Mouse (Mus musculus) lung, postnatal 25 days (tissue): Measurements from ENCODE around the gene Smyd3.
"Not testable (repeated sequence)": the region's sequence is repeated elsewhere in the genome, so short reads cannot be mapped to it uniquely, and the experiment has no call there.

ENCODE experiments used
- DNase-seq: peaks from one replicate; pipeline ENCODE4 v3.0.0; 2022; ENCODE audit warnings: low spot score

The Smyd3 gene

DNA sequence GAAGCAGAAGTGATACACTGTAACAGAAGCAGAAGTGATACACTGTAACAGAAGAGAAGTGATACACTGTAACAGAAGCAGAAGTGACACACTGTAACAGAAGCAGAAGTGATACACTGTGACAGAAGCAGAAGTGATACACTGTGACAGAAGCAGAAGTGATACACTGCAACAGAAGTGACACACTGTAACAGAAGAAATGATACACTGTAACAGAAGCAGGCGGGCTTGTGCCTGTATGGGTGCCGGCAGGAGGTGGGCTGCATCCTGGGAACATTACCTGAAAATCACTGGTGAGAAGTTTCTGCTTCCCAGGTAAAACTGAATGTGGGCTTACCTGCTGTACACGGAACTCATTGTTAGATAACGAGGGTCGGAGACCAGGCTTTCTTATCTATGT is 353.6 kb downstream of the Smyd3 start:
- not testable (repeated sequence) for DNase-seq

GRCm38 (mm10) chr1:179162752-179163151 is 355.1 kb downstream of the Smyd3 start:
- DNase-seq, result not testable (repeated sequence)

- DNase-seq, result no peak
These were observed 355.9 kb downstream of the Smyd3 start for GRCm38 (mm10) chr1:179161947-179162346.

GRCm38 (mm10) chr1:179160697-179161096 is 357.1 kb downstream of the Smyd3 start:
- DNase-seq, result no peak

DNA sequence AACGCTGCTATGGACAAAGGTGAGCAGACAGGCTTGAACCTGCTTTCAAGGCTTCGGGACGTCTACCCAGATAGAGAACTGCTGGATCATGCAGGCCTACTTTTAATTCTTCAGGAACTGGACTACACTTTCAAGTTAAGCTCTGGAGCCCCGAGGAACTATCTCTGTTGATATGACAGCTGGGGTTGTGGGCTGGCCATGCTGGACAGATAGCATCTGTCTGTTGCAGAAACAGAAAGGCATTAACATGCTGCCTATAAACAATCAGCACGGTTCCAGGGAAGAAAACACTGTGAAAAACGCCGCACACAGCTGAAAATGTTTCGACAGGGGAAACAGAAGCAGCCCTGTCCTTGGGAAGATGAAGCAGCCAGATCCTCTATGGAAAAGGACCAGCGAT is 365.5 kb downstream of the Smyd3 start:
- DNase-seq, result no peak

GRCm38 (mm10) chr1:179151275-179151674 is 366.6 kb downstream of the Smyd3 start:
- no peak for DNase-seq

DNA sequence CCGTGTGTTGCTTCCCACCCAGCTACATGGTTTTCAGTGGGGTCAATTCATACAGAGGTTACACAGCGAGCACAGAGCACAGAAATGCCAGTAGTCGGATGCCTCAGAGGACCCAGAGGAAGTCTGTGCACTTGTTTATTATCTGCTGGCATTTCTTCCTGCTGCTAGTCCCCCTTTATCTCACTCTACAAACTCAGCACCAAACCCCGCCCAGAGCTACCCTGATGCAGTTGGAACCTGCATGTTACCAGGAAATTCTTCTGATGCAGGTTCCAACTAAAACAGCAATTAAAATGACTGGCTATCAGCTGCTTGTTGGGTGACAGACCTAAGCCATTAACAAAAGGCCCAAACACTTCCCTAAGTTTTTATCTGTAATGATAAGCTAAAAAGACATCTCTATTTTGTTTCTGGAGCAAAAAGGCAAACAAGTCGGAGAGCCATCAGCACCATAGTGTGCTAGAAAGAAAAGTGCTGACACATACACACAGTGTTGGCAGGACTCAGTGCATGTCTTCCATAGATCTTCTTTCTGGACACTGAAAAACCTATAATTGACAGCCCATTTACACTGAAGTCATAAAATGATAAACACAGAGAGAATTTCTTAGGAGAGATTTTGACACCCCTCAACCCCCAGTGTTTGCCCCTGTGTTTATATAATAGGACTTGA is 368.2 kb downstream of the Smyd3 start:
- DNase-seq, result no peak

- DNase-seq, result no peak
These were observed 371.1 kb downstream of the Smyd3 start for GRCm38 (mm10) chr1:179146730-179147167.

- no peak for DNase-seq
These were observed 374.5 kb downstream of the Smyd3 start for GRCm38 (mm10) chr1:179143154-179143832.

DNA sequence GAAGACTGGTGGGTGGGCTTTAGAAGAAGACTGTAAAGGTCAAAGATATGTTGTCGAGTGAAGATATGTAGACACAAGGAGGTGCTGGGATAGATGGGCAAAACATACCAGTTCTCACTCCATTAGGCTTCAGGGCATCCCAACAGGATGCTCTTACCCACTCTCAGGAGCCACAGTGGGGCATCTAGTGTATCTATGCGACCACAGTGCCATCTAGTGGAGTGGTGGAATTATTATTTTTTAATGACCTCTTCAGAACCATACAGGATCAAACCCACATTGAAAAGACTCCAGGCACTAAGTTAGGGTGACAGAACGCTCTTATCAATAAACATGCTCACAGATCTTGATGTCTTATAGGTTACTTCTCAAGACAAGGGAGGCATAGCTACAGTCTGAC is 375.7 kb downstream of the Smyd3 start:
- peak; percentile 59 for DNase-seq

GRCm38 (mm10) chr1:179141071-179141650 is 376.7 kb downstream of the Smyd3 start:
- no peak for DNase-seq

DNA sequence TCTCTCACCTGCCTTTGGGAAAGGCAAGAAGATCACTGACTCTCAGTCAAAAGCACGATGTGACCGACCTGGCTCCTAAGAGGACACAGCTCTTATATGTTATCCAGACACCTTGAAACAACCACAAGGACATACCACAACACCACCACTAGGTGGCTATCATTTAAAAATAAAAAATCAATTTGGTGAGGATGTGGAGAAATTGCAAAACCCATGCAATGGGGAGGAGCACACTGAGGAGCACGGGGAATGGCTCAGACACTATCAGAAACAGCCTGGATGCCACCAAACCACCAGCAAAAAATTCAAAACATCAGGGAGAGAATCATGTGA is 380.7 kb downstream of the Smyd3 start:
- no peak for DNase-seq

- DNase-seq, result peak; percentile 35
These were observed 381.2 kb downstream of the Smyd3 start for GRCm38 (mm10) chr1:179136461-179137144.

DNA sequence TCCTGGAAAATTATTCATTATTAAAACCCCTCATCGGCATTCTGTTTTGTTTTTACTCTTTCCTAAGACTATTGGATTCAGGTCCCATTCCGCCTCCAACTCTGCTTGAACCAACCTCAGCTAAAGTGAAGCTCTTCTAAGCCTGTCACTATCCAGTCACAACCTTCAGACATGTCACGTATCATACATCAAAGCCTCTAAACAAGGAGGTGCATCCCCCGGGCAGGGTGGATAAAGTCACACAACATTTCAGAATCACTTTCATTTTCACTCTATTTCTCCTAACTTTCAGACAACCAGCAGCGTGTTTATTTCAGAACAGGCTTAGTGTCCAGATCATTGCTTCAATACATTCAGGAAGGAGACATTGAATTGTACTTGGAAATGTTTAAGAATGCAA is 387.8 kb downstream of the Smyd3 start:
- DNase-seq, result no peak

DNA sequence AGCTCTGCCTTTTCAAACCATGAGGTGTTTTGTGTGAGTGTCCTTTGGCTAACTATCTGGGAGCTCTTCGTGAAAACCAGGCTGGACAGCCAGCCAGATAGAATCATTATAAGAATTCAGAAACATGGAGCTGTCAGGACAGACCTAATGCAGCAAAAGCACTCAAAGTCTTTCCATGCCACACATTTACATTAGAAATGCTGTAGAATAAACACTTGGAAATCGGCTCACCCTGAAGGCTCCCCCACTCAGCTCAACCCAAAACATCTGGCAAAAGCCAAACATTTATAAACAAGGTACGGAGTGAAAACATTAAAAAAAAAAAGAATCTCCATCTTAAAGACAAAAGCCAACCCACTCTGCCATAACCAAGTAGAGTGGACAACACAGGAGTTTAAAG is 391.6 kb downstream of the Smyd3 start:
- no peak for DNase-seq

DNA sequence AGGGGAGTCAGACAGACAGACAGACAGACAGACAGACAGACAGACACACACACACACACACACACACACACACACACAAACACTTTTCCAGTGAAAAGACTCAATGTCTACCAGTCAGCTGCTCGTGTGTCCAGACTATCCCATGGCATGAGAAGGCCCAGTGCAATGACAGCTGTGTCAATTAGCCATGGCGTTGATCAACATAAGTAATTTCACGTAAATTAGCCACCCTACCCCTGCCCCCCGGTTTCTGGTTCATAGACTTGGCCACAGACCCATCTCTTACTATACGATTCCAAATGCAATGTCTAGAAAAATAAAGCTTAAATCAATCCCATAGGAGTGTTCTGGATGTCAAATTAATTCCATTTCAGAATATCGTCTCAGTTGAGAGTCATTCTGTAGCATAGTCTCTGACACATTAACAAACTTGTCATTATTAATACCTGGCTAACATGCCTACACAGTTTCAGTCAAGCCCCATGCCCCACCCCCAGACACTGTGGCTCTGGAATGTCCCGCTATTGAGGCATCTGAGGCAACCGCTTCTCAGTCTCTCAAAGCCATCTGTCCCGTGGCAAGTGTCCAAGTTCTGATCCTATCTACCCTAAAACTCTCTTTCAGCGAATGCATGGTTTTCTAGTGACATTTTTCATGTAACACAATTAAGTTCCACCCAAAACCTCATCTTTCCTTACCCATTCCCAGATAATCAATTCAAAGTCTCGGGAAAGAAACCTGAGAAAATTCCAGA is 395.2 kb downstream of the Smyd3 start:
- DNase-seq, result no peak

DNA sequence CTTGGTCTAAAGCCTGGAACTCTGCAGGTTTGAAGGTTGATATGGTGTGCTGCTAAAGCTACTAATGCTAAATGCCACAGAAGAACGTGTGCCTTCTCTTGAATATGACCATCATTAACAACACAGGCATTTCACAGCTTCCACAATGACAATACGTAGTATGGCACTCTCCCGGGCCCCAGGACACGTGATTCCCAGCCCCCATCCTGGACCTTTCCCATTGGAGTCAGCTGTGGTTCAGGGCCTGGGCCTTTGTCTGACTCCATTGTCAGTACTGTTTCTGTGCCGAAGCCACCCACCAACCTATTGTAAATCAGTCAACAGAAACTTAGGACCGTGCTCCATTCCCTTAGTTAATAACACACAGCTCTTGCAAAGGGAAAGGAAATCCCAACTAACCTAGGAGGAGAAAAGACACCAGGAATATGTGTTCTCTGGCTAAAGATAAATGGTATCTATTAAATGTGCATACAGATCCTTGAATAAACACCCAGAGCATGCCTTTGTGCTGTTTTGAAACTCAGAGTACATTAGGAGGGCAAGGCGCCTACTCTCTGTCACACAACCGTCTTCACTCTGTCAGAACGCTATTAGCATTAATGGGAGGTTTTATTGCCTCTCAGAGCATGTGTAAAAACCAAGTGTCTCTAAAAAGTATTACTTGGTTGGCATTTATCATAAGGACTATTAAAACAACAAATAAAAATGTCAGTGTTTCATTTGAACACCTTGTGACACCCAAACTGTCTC is 397.4 kb downstream of the Smyd3 start:
- no peak for DNase-seq

DNA sequence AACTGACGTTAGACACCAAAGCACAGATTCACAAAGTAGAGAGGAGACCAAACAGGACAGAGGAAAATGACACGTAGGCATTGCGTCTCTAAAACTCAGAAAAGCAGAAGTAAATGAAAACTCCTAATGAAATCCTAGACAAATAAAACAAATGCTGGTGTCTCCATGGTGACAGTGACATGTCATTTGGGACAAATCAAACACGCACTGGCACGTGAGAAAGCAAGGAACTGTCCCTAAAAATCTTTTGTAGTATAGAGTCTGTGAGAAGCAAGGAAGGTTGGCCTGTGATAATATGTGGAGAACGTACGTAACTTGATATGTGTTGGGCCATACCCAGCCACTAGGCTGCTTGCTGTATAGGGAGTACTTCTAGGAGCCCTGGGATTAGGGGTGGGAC is 399.2 kb downstream of the Smyd3 start:
- DNase-seq, result no peak

- no peak for DNase-seq
These were observed 400.8 kb downstream of the Smyd3 start for GRCm38 (mm10) chr1:179116729-179117663.

- DNase-seq, result no peak
These were observed 402.9 kb downstream of the Smyd3 start for GRCm38 (mm10) chr1:179114833-179115495.
